Mouse (Mus musculus) ovary, postnatal 36 days (tissue): ENCODE results near the gene Galnt2.

Experiments used
- DNase-seq: peaks from one replicate; pipeline ENCODE4 v3.0.0; 2022; ENCODE audit warnings: low spot score, mixed read lengths

The Galnt2 gene

GRCm38 (mm10) chr8:124373753-124374152 is 142.6 kb downstream of the Galnt2 start:
- no peak for DNase-seq

GRCm38 (mm10) chr8:124375168-124375567 is 144.0 kb downstream of the Galnt2 start:
- DNase-seq, result no peak

- no peak for DNase-seq
These were observed 144.5 kb downstream of the Galnt2 start for GRCm38 (mm10) chr8:124375727-124376126.

GRCm38 (mm10) chr8:124376406-124376805 is 145.2 kb downstream of the Galnt2 start:
- no peak for DNase-seq

- DNase-seq, result peak; percentile 34
These were observed 148.1 kb downstream of the Galnt2 start for GRCm38 (mm10) chr8:124379289-124379688.

- DNase-seq, result no peak
These were observed 151.0 kb downstream of the Galnt2 start for GRCm38 (mm10) chr8:124382235-124382634.

- DNase-seq, result no peak
These were observed 153.1 kb downstream of the Galnt2 start for GRCm38 (mm10) chr8:124384336-124384735.

GRCm38 (mm10) chr8:124386225-124386899 is 155.2 kb downstream of the Galnt2 start:
- no peak for DNase-seq

- DNase-seq, result no peak
These were observed 158.3 kb downstream of the Galnt2 start for GRCm38 (mm10) chr8:124389495-124389894.

- DNase-seq, result no peak
These were observed 160.0 kb downstream of the Galnt2 start for GRCm38 (mm10) chr8:124391191-124391590.

GRCm38 (mm10) chr8:124392271-124393012 is 161.3 kb downstream of the Galnt2 start:
- DNase-seq, result no peak

- DNase-seq, result no peak
These were observed 161.8 kb downstream of the Galnt2 start for GRCm38 (mm10) chr8:124393013-124393412.

GRCm38 (mm10) chr8:124393927-124394326 is 162.7 kb downstream of the Galnt2 start:
- DNase-seq, result no peak

GRCm38 (mm10) chr8:124394951-124395350 is 163.8 kb downstream of the Galnt2 start:
- DNase-seq, result no peak
